Mouse (Mus musculus): Measurements from ENCODE around the gene Zfp958.
"Not testable (repeated sequence)": the region's sequence is repeated elsewhere in the genome, so short reads cannot be mapped to it uniquely, and the experiment has no call there.

Gene Zfp958

GRCm38 (mm10) chr8:4612932-4613853, at the start of gene Zfp958:
Gene Zfp958, plus strand, starts transcription at chr8:4613167.
- peak; percentile 85 to 89 for DNase-seq

DNA sequence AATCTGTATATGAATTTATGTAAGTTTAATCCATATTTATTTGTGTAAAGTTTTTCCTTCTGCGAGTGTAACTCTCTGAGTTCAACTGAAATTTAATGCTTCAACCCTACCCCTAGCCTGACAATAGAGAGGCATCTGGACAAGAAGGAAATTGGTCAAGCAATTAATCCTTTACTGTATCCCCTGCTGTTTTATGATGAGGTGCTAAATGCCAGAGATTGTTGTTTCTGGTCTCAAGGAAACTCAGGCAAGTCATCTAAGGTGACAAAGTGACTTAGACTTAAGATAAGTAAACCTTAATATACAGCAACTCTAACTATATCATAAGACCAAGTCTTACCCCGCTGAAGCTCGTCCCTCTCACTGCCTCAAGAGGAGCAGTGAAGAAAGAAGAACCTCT, 31.0 kb upstream of the Zfp958 start:
- no peak for DNase-seq

GRCm38 (mm10) chr8:4582754-4583178, 30.2 kb upstream of the Zfp958 start:
- no peak for DNase-seq

GRCm38 (mm10) chr8:4584660-4585059, 28.3 kb upstream of the Zfp958 start:
- DNase-seq = no peak

DNA sequence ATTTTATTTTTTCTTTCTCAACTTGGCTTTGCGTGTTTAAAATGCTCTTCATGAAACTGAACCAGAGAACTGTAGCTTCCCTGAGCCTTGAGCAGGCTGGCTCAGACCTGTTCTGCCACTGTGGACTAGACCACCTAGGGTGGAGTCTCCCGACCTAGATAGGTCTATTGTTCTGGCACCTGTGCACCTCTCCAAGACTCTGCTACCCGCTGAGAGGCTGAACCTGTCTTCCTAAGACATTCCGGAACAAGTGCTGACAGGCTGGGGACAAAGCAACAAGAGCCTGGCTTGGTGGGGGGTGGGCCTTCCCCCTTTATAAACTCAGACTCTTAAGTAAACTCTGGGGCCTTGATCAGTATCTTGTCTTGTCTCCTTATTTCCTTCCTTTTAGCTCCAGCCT, 26.6 kb upstream of the Zfp958 start:
- no peak for DNase-seq

- DNase-seq = peak; percentile 41 to 50
These were observed 24.6 kb upstream of the Zfp958 start for GRCm38 (mm10) chr8:4588165-4589000.

DNA sequence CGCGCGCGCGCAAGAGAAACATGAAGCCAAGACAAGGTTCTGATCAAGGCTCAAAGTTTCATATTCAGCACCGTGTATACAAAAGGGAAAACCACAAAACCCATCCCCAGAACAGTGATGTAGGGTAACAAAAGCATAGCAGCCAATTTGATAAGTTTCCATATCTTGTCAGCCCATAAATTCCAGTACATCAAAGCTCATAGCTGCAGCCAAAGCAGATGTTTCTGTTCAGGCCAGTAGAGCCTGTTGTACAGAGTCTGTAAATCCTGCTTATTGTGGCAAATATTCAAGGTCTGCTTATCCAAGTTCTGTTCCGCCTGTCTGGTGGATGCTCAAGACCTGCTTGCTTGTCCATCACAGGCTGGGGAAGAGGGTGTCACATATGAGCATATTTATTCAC, 4.1 kb upstream of the Zfp958 start:
- no peak for DNase-seq

- DNase-seq = not testable (repeated sequence)
These were observed 1.3 kb upstream of the Zfp958 start for GRCm38 (mm10) chr8:4611626-4612175.

DNA sequence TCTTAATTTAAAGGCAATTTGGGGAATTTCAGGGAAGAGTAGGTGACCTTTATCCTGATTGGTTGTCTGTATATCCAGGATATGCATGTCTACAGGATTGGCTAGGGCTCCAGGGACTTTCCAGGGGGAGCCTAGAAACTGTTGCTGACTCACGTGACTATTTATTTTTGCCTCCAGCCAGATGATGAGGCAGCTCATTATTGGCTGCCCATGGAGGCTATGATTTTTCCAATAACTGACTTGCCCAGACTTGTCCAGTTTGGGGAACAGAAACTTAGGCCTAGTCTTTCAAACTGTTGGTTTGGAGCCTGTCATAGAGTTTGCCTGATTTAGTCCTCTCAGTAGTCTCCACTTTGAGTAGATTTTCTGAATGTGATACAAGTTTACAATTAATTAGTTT, 14.4 kb downstream of the Zfp958 start:
- DNase-seq = no peak

GRCm38 (mm10) chr8:4637071-4637470, 24.1 kb downstream of the Zfp958 start:
- DNase-seq = peak; percentile 9 to 29

DNA sequence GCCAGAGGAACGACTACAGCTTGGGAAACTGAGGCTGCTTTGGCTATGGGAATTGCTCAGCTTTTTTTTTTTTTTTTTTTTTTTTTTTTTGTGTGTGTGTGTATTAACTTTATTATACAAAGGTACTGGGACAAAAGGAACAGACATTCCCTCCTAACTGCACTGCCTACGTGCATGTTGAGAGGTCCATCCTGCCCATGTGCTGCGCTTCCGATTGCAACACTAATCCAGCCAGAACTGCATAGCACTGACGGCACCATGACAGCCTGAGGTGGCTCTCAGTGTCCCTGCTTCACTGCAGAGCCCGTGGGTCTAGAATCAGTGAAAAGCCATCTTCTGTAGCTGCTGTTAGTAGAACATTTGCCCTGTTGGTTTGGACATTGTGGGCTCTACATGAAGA, 30.0 kb downstream of the Zfp958 start:
- not testable (repeated sequence) for DNase-seq

GRCm38 (mm10) chr8:4656536-4656935, 43.6 kb downstream of the Zfp958 start:
- DNase-seq = peak; percentile 27 to 54

- no peak for DNase-seq
These were observed 62.4 kb downstream of the Zfp958 start for GRCm38 (mm10) chr8:4675191-4676003.

- peak in 1 of 2 experiments; percentile 3 for DNase-seq
These were observed 63.6 kb downstream of the Zfp958 start for GRCm38 (mm10) chr8:4676586-4676985.

GRCm38 (mm10) chr8:4677265-4678217, 64.6 kb downstream of the Zfp958 start:
- DNase-seq = peak; percentile 95 to 97

DNA sequence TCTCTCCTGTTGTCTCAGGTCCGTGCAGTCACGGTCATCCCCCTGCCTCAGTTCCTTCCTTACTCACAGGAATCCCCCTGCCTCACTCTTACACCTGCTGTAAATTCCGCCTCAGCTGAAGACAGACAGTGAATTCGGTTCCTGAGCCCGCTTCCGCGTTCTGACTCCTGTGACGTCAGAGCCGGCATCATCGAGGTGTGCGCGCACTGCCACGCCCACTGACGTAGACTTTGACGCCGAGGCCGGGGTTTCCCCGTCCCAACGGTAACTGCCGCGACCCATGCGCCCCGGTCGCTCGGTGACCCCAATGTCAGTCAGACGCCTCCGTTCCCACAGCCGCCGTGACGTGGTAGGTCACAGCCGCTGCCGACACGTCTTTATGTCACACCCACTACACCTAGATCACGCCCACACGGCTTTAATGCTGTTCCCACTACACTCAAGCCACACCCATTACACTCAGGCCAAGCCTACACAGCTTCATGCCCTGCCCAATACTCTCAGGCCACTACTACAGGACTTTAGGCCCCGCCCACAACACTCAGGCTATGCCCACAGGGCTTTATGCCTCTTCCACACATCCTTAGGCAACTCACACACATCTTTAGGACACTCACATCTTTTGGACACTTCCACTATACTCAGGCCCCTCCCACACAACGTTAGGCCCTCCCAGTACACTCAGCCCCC, 65.4 kb downstream of the Zfp958 start:
- peak; percentile 98 for DNase-seq

DNA sequence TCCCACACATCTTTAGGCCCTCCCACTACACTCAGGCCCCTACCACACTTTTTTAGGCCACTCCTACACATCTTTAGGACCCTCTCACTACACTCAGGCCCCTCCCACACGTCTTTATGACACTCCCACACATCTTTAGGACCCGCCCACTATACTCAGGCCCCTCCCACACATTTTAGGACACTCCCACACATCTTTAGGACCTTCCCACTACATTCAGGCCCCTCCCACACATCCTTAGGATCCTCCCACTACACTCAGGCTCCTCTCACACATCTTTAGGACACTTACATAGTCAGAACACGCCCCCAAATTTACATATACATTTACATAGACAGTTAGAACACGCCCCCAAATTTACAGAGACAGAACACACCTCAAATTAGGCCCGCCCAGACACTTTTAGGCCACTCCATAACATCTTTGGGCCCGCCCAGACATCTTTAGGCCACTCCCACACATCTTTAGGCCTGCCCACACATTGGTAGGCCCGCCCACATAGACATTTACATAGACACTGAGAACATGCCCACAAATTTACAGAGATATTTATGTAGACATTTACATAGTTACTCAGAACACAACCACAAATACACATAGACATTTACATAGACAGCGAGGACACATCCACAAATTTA, 66.1 kb downstream of the Zfp958 start:
- peak; percentile 65 to 69 for DNase-seq

- DNase-seq = peak; percentile 5 to 9
These were observed 66.8 kb downstream of the Zfp958 start for GRCm38 (mm10) chr8:4679796-4680195.
